Mouse (Mus musculus) stomach, postnatal 0 days (tissue): ENCODE results near the gene Syt14.

ENCODE experiments used
- CTCF ChIP-seq: IDR thresholded peaks from 2 replicates; pipeline ENCODE4 v1.5.1; 2016; ENCODE audit warnings: antibody characterized with exemption, low read depth, mild to moderate bottlenecking, moderate library complexity
- EP300 ChIP-seq: optimal IDR thresholded peaks from 2 replicates; pipeline ENCODE3; 2016; ENCODE audit warnings: antibody characterized with exemption

DNA sequence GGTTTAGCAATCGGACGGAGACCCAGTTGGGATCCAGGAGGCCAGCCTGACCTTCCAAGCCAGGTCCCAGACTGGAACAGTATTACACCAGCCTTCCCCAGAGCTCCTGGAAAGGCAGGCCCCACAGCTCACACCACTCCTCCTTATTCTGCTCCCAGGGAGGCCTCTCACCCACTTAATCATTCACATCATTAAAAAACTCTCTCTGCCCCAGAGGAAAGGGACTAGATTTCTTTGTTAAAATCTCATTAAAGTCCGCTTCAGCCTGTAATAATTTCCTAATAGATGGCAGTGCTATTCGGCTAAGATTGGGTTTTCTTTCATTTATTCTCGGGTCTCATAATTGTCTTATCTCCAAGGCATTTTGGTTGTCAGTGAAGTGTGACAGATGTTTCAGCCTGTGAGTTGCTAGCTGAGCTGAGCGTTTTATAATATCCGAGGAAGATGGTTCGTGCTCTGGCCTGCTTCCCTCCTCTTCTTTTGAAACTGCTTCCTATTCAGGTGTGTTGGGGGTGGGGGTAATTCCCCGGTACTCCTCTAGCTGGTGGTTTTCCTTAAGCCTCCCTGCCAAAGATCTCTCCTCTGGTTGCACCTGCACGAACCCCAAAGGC is 46.8 kb upstream of the Syt14 start:
- TF ChIP-seq CTCF (no peak), EP300 (no peak)
